Mouse (Mus musculus): ENCODE results near the gene Bglap3. TPM values are rescaled to one million over a fixed set of nuclear protein-coding genes. Genes with fewer than 3 reads are reported as not detected.
A peak's percentile ranks its signal among the peaks of the same experiment; 100 is the strongest.
"Not testable (repeated sequence)": the region's sequence is repeated elsewhere in the genome, so short reads cannot be mapped to it uniquely, and the experiment has no call there.

The Bglap3 gene
- polyA plus RNA-seq (2015; fragmentation: Nextera tagmentation; extraction: Ambion mirVana): 0.09 and 0.10 TPM in 2 replicates

DNA sequence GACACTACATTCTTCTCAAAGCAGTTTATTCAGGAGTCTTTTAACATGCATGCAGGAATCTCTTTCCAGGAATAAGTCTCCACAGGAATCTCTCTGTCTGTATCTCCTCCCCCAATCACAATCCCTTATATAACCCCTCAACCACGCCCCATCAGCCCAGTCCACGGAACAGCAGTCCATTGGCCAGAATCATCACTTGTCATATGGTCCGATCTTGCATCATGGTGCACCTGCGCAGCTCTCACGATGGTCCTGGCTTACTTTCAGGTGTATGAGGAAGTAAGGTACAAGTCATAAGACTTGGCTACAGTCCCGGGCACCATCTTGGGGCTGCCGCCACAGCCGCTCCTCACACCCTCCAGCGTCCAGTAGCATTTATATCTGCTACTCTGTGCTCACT is at the start of gene Bglap3:
Bglap3 (minus strand) TSS at position 101 of the 400 bp plus-strand sequence.
- not testable (repeated sequence) for H3K27ac ChIP-seq (ENCODE audit: low read depth, low read length); ATAC-seq; H3K36me3 ChIP-seq (ENCODE audit: control insufficient read depth, insufficient read depth, low read length); H3K4me2 ChIP-seq (ENCODE audit: low read length); H3K27me3 ChIP-seq (replicated peaks; ENCODE audit: control insufficient read depth, insufficient read depth, low read length); H3K9ac ChIP-seq (ENCODE audit: low read depth, low read length); H3K4me1 ChIP-seq (ENCODE audit: control insufficient read depth, insufficient read depth, low read depth, low read length); H3K4me3 ChIP-seq (ENCODE audit: low read length); H3K9me3 ChIP-seq (ENCODE audit: control insufficient read depth, low read length)
- 95% methylated on average over 9 of the region's 9 CpGs for WGBS

DNA sequence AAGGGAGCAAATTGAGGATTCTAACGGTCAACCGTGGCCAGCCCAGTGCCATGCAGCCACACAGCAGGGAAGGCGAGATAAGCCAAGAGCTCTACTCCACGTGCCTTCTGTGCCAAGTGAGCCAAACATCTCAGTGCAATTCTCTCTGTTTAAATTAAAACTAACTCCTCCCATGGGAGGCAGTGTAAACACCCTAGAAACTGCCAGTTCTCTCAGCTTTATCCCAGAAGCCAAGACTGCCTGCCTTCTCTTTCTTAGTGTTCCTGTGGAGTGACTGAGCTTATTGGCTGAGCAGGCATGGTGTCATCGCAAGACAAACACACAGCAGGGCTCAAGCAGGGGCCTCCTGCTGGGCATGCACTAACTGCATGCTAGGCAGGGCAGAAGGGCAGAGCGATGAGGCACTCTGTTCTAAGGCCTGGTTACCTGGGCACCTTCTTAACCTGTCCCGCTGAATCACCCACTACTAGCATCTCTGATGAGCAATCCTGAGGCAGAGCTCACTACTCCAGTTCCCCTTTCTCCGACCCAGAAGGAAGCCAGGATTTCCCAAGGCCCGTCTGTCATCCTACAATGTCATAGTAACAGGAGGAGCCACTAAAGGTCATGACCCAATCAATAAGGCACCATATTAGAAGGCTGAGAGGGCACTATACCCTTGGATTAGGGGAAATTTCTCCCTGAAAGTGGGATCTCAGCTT is 49.6 kb upstream of the Bglap3 start:
- Histone ChIP-seq H3K9ac (ENCODE audit: low read depth, low read length) (peak overlapping the region; percentile 25; the same call in 1 of the 2 replicates), H3K4me1 (ENCODE audit: control insufficient read depth, insufficient read depth, low read depth, low read length) (peaks cover 24% of the 10 kb centered on the region), H3K27ac (ENCODE audit: low read depth, low read length) (peak overlapping the region; percentile 55), H3K9me3 (ENCODE audit: control insufficient read depth, low read length) (no peaks in the 10 kb centered on the region), H3K4me2 (ENCODE audit: low read length) (peak overlapping the region; percentile 6; the same call in 1 of the 2 replicates), H3K27me3 (replicated peaks; ENCODE audit: control insufficient read depth, insufficient read depth, low read length) (no peaks in the 10 kb centered on the region), H3K36me3 (ENCODE audit: control insufficient read depth, insufficient read depth, low read length) (peaks cover 12% of the 10 kb centered on the region; the same call in 1 of the 2 replicates), H3K4me3 (ENCODE audit: low read length) (no peak overlapping the region)
- WGBS: 32% methylated on average over 9 of the region's 9 CpGs
- 0 out of 2 replicates have a peak, but pooled peaks have one; percentile 4 for ATAC-seq

GRCm38 (mm10) chr3:88420771-88421170 is 48.2 kb upstream of the Bglap3 start:
- H3K4me3 ChIP-seq (ENCODE audit: low read length): no peak overlapping the region
- ATAC-seq: no peak
- no peak overlapping the region for H3K27ac ChIP-seq (ENCODE audit: low read depth, low read length)
- H3K4me1 ChIP-seq (ENCODE audit: control insufficient read depth, insufficient read depth, low read depth, low read length): peaks cover 24% of the 10 kb centered on the region
- H3K9me3 ChIP-seq (ENCODE audit: control insufficient read depth, low read length): no peaks in the 10 kb centered on the region
- peaks cover 12% of the 10 kb centered on the region; the same call in 1 of the 2 replicates for H3K36me3 ChIP-seq (ENCODE audit: control insufficient read depth, insufficient read depth, low read length)
- no peak overlapping the region for H3K9ac ChIP-seq (ENCODE audit: low read depth, low read length)
- no peak overlapping the region for H3K4me2 ChIP-seq (ENCODE audit: low read length)
- H3K27me3 ChIP-seq (replicated peaks; ENCODE audit: control insufficient read depth, insufficient read depth, low read length): no peaks in the 10 kb centered on the region
- 97% methylated on average over 19 of the region's 19 CpGs for WGBS

DNA sequence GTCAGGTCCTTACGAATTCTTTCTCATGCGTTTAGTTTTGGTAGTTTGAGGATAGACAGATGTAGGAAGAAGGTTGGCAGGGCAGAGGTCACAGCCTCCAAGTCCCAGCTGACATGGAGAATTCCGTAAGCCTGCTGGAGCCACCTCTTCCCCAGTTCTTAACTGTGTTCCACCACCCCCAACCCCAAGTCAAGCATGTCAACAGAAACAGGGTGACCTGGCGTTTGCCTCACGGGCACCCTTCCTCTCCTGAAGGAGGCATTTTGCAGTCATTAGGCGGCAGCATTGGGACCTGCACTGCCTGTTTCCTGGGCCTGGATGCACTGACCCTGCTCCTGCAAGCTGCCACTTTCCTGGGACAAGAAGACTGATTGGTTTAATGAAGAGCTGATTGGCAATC is 45.5 kb upstream of the Bglap3 start:
- peaks cover 22% of the 10 kb centered on the region; the same call in 1 of the 2 replicates for H3K36me3 ChIP-seq (ENCODE audit: control insufficient read depth, insufficient read depth, low read length)
- no peak overlapping the region for H3K4me3 ChIP-seq (ENCODE audit: low read length)
- no peak overlapping the region for H3K9ac ChIP-seq (ENCODE audit: low read depth, low read length)
- no peak for ATAC-seq
- H3K4me2 ChIP-seq (ENCODE audit: low read length): no peak overlapping the region
- 85% methylated on average over 6 of the region's 6 CpGs for WGBS
- H3K27me3 ChIP-seq (replicated peaks; ENCODE audit: control insufficient read depth, insufficient read depth, low read length): no peaks in the 10 kb centered on the region
- H3K27ac ChIP-seq (ENCODE audit: low read depth, low read length): no peak overlapping the region
- H3K4me1 ChIP-seq (ENCODE audit: control insufficient read depth, insufficient read depth, low read depth, low read length): peaks cover 12% of the 10 kb centered on the region
- H3K9me3 ChIP-seq (ENCODE audit: control insufficient read depth, low read length): no peaks in the 10 kb centered on the region

DNA sequence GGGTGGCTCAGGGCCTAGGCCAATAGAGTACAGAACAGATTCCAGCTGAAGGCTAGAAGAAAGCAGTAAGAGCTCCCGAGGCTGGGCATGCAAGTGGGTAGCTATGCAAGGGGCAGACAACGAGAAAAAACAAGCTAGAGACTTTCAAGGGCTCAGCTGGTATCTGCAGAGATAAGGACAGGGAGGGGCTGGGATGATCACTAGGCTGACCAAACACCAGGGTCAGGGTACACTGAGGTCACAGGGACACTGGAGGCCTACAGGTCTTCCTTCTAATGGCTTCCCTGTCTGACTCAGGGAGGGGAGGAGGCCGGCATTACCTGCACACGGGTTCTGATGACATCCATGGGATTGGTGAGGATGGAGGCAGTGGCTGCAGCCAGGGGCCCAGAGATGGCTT is 43.1 kb upstream of the Bglap3 start:
- WGBS: 86% methylated on average over 4 of the region's 4 CpGs
- Histone ChIP-seq H3K4me1 (ENCODE audit: control insufficient read depth, insufficient read depth, low read depth, low read length) (peaks cover 4% of the 10 kb centered on the region), H3K9ac (ENCODE audit: low read depth, low read length) (no peak overlapping the region), H3K36me3 (ENCODE audit: control insufficient read depth, insufficient read depth, low read length) (peaks cover 24% of the 10 kb centered on the region; the same call in 1 of the 2 replicates), H3K4me2 (ENCODE audit: low read length) (no peak overlapping the region), H3K9me3 (ENCODE audit: control insufficient read depth, low read length) (no peaks in the 10 kb centered on the region), H3K27ac (ENCODE audit: low read depth, low read length) (no peak overlapping the region), H3K4me3 (ENCODE audit: low read length) (no peak overlapping the region), H3K27me3 (replicated peaks; ENCODE audit: control insufficient read depth, insufficient read depth, low read length) (no peaks in the 10 kb centered on the region)
- no peak for ATAC-seq

- Histone ChIP-seq H3K4me2 (ENCODE audit: low read length) (no peak overlapping the region), H3K4me1 (ENCODE audit: control insufficient read depth, insufficient read depth, low read depth, low read length) (peaks cover 11% of the 10 kb centered on the region), H3K9me3 (ENCODE audit: control insufficient read depth, low read length) (no peaks in the 10 kb centered on the region), H3K9ac (ENCODE audit: low read depth, low read length) (no peak overlapping the region), H3K4me3 (ENCODE audit: low read length) (no peak overlapping the region), H3K36me3 (ENCODE audit: control insufficient read depth, insufficient read depth, low read length) (peaks cover 14% of the 10 kb centered on the region; the same call in 1 of the 2 replicates), H3K27me3 (replicated peaks; ENCODE audit: control insufficient read depth, insufficient read depth, low read length) (no peaks in the 10 kb centered on the region), H3K27ac (ENCODE audit: low read depth, low read length) (no peak overlapping the region)
- ATAC-seq: no peak
- WGBS: 91% methylated on average over 11 of the region's 11 CpGs
Observed at GRCm38 (mm10) chr3:88412636-88413035, 40.1 kb upstream of the Bglap3 start.

DNA sequence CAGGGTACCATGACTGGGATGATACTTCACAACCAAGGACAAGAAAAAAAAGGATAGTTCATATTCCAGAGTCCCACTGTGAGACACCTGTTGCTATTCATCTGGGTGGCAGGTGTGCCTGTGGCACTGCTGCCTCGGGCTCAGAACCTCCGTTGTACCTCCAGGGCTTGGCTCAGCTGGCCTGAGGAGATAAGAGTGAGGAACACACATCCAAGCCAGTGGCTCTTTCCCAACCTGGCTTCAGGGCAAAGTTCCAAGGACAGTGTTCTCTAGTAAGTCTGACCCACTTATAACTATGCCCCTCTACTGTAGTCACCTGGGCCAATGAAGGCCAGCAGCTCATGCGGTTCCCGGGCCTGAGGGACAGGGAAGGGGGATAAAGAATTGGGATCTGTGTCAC is 39.1 kb upstream of the Bglap3 start:
- ATAC-seq: no peak
- Histone ChIP-seq H3K27ac (ENCODE audit: low read depth, low read length) (no peak overlapping the region), H3K36me3 (ENCODE audit: control insufficient read depth, insufficient read depth, low read length) (peaks cover 14% of the 10 kb centered on the region; the same call in 1 of the 2 replicates), H3K9me3 (ENCODE audit: control insufficient read depth, low read length) (no peaks in the 10 kb centered on the region), H3K4me1 (ENCODE audit: control insufficient read depth, insufficient read depth, low read depth, low read length) (peaks cover 11% of the 10 kb centered on the region), H3K9ac (ENCODE audit: low read depth, low read length) (no peak overlapping the region), H3K4me2 (ENCODE audit: low read length) (no peak overlapping the region), H3K27me3 (replicated peaks; ENCODE audit: control insufficient read depth, insufficient read depth, low read length) (no peaks in the 10 kb centered on the region), H3K4me3 (ENCODE audit: low read length) (no peak overlapping the region)
- WGBS: 91% methylated on average over 4 of the region's 4 CpGs

- Histone ChIP-seq H3K27me3 (replicated peaks; ENCODE audit: control insufficient read depth, insufficient read depth, low read length) (no peaks in the 10 kb centered on the region), H3K36me3 (ENCODE audit: control insufficient read depth, insufficient read depth, low read length) (peaks cover 14% of the 10 kb centered on the region; the same call in 1 of the 2 replicates), H3K9ac (ENCODE audit: low read depth, low read length) (peak overlapping the region; percentile 79), H3K4me1 (ENCODE audit: control insufficient read depth, insufficient read depth, low read depth, low read length) (peaks cover 11% of the 10 kb centered on the region), H3K4me2 (ENCODE audit: low read length) (peak overlapping the region; percentile 81), H3K27ac (ENCODE audit: low read depth, low read length) (peak overlapping the region; percentile 37), H3K9me3 (ENCODE audit: control insufficient read depth, low read length) (no peaks in the 10 kb centered on the region), H3K4me3 (ENCODE audit: low read length) (peak overlapping the region; percentile 64)
- WGBS: 25% methylated on average over 7 of the region's 7 CpGs
- ATAC-seq: no peak
Observed at GRCm38 (mm10) chr3:88410645-88411031, 38.1 kb upstream of the Bglap3 start.

DNA sequence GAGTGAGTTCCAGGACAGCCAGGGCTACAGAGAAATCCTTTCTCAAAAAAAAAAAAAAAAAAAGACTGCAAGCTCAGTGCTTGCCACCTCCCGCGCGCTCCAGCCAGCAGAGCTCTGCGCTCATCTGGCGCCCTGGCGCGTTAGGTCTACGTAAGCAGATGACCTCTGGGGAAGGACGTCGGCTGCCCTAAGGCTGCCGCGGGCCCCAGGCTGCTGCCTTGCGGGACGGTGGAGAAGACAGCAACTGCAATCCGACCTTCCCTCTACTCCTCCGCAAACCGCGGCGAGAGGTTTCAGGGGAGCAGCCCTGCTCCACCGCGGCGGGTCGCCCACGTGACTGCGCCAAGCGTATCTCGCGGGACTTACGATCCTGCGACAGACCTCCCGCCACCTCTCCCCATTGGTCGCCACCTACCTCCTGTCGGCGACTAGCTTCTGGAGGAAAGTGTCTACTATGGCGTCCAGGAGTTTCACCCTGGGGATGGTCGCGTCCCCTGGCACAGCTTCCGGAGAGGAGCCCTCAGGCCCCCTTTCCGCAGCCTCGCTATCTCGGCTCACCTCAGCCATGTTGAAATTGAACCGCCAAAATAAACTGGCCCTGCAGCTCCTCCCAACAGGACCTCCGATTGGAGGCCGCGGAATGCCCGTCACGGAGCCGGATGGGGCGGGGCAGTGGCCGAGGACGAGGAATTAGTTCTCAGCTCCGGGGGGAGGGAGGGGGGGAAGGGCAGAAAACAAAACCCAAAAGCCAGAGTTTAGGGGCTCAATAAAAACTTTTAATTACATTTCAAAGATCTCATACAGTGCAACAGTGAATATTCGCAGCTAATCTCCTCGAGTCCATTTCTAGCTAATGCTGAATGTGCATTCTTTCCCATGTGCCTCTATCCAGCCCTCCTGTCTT is 37.5 kb upstream of the Bglap3 start, which contains the start of gene Pmf1:
Pmf1 (minus strand) TSS at position 591 of the 904 bp plus-strand sequence.
- Histone ChIP-seq H3K36me3 (ENCODE audit: control insufficient read depth, insufficient read depth, low read length) (peaks cover 14% of the 10 kb centered on the region; the same call in 1 of the 2 replicates), H3K9ac (ENCODE audit: low read depth, low read length) (peak within 1 kb of the TSS; percentile 79), H3K4me3 (ENCODE audit: low read length) (peak within 1 kb of the TSS; percentile 64), H3K4me2 (ENCODE audit: low read length) (peak within 1 kb of the TSS; percentile 81), H3K27me3 (replicated peaks; ENCODE audit: control insufficient read depth, insufficient read depth, low read length) (no peaks in the 10 kb centered on the region), H3K9me3 (ENCODE audit: control insufficient read depth, low read length) (no peaks in the 10 kb centered on the region), H3K4me1 (ENCODE audit: control insufficient read depth, insufficient read depth, low read depth, low read length) (peaks cover 11% of the 10 kb centered on the region), H3K27ac (ENCODE audit: low read depth, low read length) (peak within 1 kb of the TSS; percentile 84)
- peak; percentile 92 for ATAC-seq
- under 1% methylated on average over 54 of the region's 54 CpGs for WGBS

Data from hindbrain, embryonic 16.5 days (tissue).